In the genomic region with DNA sequence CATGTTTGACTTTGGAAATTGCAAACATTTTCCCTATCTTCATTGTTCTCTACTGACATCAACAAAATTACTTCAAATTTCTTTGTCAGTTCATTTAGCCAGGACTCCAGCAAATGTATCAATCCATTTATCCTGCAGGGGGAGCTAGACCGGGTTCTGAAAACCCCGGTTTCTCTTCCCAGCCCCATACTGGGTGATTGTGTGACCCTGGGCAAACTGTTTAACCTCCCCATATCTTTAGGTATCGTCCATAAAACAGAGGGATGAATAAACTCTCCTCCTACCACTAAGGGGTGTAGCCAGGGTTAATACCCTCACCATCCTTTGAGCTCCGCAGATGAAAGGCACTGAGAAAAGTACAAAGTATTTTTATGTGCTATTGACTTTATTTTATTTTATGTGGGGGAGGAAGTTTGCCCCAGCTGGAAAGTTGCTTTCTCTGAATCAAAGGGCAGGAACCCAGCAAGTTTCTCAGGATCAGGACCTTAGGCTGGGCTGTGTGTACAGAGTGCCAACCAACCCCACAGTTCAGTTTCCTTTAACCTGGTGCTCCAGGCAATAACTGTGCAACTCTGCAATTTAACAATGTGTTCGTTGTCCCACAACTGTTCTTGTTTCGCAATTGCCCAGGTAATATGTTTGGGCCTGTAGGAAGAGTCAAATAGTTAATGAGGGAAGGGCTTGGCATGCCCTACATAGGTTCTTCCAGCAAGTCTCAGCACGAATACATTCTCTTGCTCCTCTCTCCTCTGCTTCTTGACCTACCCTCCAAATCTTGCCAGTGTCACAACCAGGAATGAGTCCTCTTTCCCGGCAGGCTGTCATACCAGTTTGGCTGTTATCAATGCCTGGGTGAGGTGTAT, we compare ENCODE assay signal across 14 mouse cellular contexts.
A peak's percentile ranks its signal among the peaks of the same experiment; 100 is the strongest.
DNase-seq lines count a peak whose midpoint lies in the region; ATAC-seq and TF ChIP-seq lines count a peak whose summit lies in the region.
"Had no signal": no experiment of that assay in that cellular context is flagged by ENCODE, and none has a peak within 500 bp of the region (broad histone marks: within the 10 kb centered on the region; RNA-seq: fewer than 3 reads in every experiment).

No protein-coding gene starts in this region.

- 0 out of 2 replicates have a peak, but pooled peaks cover 5% of the 10 kb centered on the region for H3K4me1 ChIP-seq in intestine, postnatal 0 days (replicated peaks; ENCODE audit: control insufficient read depth, insufficient read depth, low read length)
- H3K4me1 ChIP-seq: heart, embryonic 15.5 days; liver, embryonic 12.5 days had no signal

- no peaks in the 10 kb centered on the region for H3K36me3 ChIP-seq in intestine, postnatal 0 days (ENCODE audit: control insufficient read depth, insufficient read depth)
- H3K36me3 ChIP-seq: heart, embryonic 15.5 days; liver, embryonic 12.5 days had no signal

- H3K9ac ChIP-seq in intestine, postnatal 0 days (ENCODE audit: low read depth, low read length) = no peak overlapping the region
- H3K9ac ChIP-seq: heart, embryonic 15.5 days; hindbrain, embryonic 14.5 days; liver, embryonic 12.5 days had no signal

- H3K27me3 ChIP-seq in Patski = no peaks in the 10 kb centered on the region
- H3K27me3 ChIP-seq in intestine, postnatal 0 days (replicated peaks; ENCODE audit: control insufficient read depth, insufficient read depth, low read length) = no peaks in the 10 kb centered on the region
- H3K27me3 ChIP-seq: heart, embryonic 15.5 days; liver, embryonic 12.5 days had no signal

- no peak overlapping the region for H3K4me3 ChIP-seq in gastrocnemius, adult 2 months
- H3K4me3 ChIP-seq in intestine, postnatal 0 days (ENCODE audit: low read depth, low read length) = no peak overlapping the region
- H3K4me3 ChIP-seq: heart, embryonic 15.5 days; liver, embryonic 12.5 days had no signal

- POLR2A ChIA-PET in Patski (lab: Charles Lee) = no interaction called here

- no peak for DNase-seq in gastrocnemius, adult 2 months
- no peak for DNase-seq in gastrocnemius, postnatal 25 days
- DNase-seq in 416B (ENCODE audit: low read depth) (peak; percentile 3), Patski (ENCODE audit: low read depth, low spot score) (no peak)
- DNase-seq in frontal cortex, postnatal 25 days (ENCODE audit: low spot score in 2 of 2) = no peak
- no peak for DNase-seq in ovary, postnatal 14 days (ENCODE audit: low spot score)
- DNase-seq: midbrain, embryonic 14.5 days had no signal

- H3K27ac ChIP-seq in gastrocnemius, adult 2 months = no peak overlapping the region
- no peak overlapping the region for H3K27ac ChIP-seq in intestine, postnatal 0 days (ENCODE audit: low read depth, low read length)
- H3K27ac ChIP-seq: heart, embryonic 15.5 days; hindbrain, embryonic 14.5 days; kidney, postnatal 0 days; liver, embryonic 12.5 days had no signal

- in situ Hi-C loops in Patski (cut with MboI; ENCODE audit: low pct_unique_long_range_greater_than_20kb) = no loop called here

- WGBS in intestine, postnatal 0 days = 35% methylated on average over 8 of the region's 8 CpGs

- peak; percentile 20; the same call in 1 of the 2 replicates for TF ChIP-seq CTCF in gastrocnemius, adult 2 months (IDR thresholded peaks at IDR 0.05)
- peak; percentile 26 for TF ChIP-seq CTCF in Patski (IDR thresholded peaks at IDR 0.05)
- peak; percentile 62 for TF ChIP-seq CTCF in intestine, postnatal 0 days (IDR thresholded peaks at IDR 0.05; ENCODE audit: low read depth)

- no peaks in the 10 kb centered on the region for H3K9me3 ChIP-seq in intestine, postnatal 0 days (ENCODE audit: control insufficient read depth)
- H3K9me3 ChIP-seq: heart, embryonic 15.5 days; liver, embryonic 12.5 days had no signal

- ATAC-seq in Patski = no peak
- ATAC-seq in intestine, postnatal 0 days = peak; percentile 95
- ATAC-seq in frontal cortex, adult (ENCODE audit: low TSS enrichment) = no peak
- ATAC-seq: activated CD4-positive, CD25-positive, alpha-beta regulatory T cell, adult 4 months; liver, embryonic 12.5 days had no signal

- no peak overlapping the region for H3K4me2 ChIP-seq in intestine, postnatal 0 days (replicated peaks; ENCODE audit: low read depth)
- H3K4me2 ChIP-seq: heart, embryonic 15.5 days; hindbrain, embryonic 14.5 days; liver, embryonic 12.5 days had no signal

- intact Hi-C loops in gastrocnemius, adult 2 months (cut with DNase I) = no loop called here

- CTCF ChIA-PET in Patski (lab: Charles Lee) = interaction anchor here (1.4 kb wide), 1 partner anchor 11 kb away, joined by 3 read pairs; no protein-coding TSS in a partner anchor
